Comparison of ENCODE assay signal across 9 mouse cellular contexts in genomic region chr10:82961302-82961701, GRCm38 (mm10). TPM values are rescaled to one million over a fixed set of nuclear protein-coding genes. Genes with fewer than 3 reads are reported as not detected.
DNase-seq lines count a peak whose midpoint lies in the region; ATAC-seq and TF ChIP-seq lines count a peak whose summit lies in the region.
"Had no signal": no experiment of that assay in that cellular context is flagged by ENCODE, and none has a peak within 500 bp of the region (broad histone marks: within the 10 kb centered on the region; RNA-seq: fewer than 3 reads in every experiment).

No protein-coding gene starts in this region.

- WGBS in heart, postnatal 0 days: 49% methylated on average over 7 of the region's 7 CpGs
- 42% methylated on average over 7 of the region's 7 CpGs for WGBS in lung, embryonic 14.5 days

- no peaks in the 10 kb centered on the region for H3K9me3 ChIP-seq in heart, postnatal 0 days (replicated peaks; ENCODE audit: control insufficient read depth, low read length)
- no peaks in the 10 kb centered on the region for H3K9me3 ChIP-seq in lung, embryonic 14.5 days (ENCODE audit: low read depth, low read length)
- H3K9me3 ChIP-seq: neural tube, embryonic 12.5 days had no signal

- DNase-seq in heart, postnatal 0 days (ENCODE audit: low spot score): no peak
- no peak for DNase-seq in heart, postnatal 36 days
- DNase-seq in B cell, adult 2 months: peak; percentile 49 to 51
- DNase-seq in brain, adult 2 months (ENCODE audit: low read depth, low spot score): peak; percentile 17
- DNase-seq in lung, embryonic 14.5 days: peak; percentile 36
- no peak for DNase-seq in right cerebral cortex, postnatal 36 days (ENCODE audit: low spot score in 2 of 2)
- DNase-seq in heart, postnatal 14 days: no peak
- DNase-seq in adrenal gland, postnatal 14 days: no peak

- no peak for ATAC-seq in heart, postnatal 0 days (ENCODE audit: insufficient read depth, low read depth)
- ATAC-seq in lung, embryonic 14.5 days (ENCODE audit: insufficient read depth): 0 out of 2 replicates have a peak, but pooled peaks have one; percentile 35

- TF ChIP-seq EP300 in heart, postnatal 0 days (IDR thresholded peaks at IDR 0.05; ENCODE audit: low read depth): no peak

- H3K4me2 ChIP-seq in heart, postnatal 0 days (ENCODE audit: low read depth, low read length): no peak overlapping the region
- H3K4me2 ChIP-seq in lung, embryonic 14.5 days: no peak overlapping the region
- H3K4me2 ChIP-seq: neural tube, embryonic 12.5 days had no signal

- no peaks in the 10 kb centered on the region for H3K4me1 ChIP-seq in heart, postnatal 0 days (ENCODE audit: control insufficient read depth, insufficient read depth)
- no peaks in the 10 kb centered on the region for H3K4me1 ChIP-seq in lung, embryonic 14.5 days (ENCODE audit: insufficient read depth)
- H3K4me1 ChIP-seq: neural tube, embryonic 12.5 days had no signal

- no peaks in the 10 kb centered on the region for H3K36me3 ChIP-seq in heart, postnatal 0 days (replicated peaks; ENCODE audit: control insufficient read depth, insufficient read depth, low read length)
- no peaks in the 10 kb centered on the region for H3K36me3 ChIP-seq in lung, embryonic 14.5 days (ENCODE audit: insufficient read depth)
- H3K36me3 ChIP-seq: neural tube, embryonic 12.5 days had no signal

- H3K27ac ChIP-seq in heart, postnatal 0 days (ENCODE audit: low read depth): no peak overlapping the region
- H3K27ac ChIP-seq in lung, embryonic 14.5 days (ENCODE audit: low read depth): no peak overlapping the region
- H3K27ac ChIP-seq: neural tube, embryonic 12.5 days had no signal

- H3K4me3 ChIP-seq in heart, postnatal 0 days (ENCODE audit: low read depth, low read length): no peak overlapping the region
- no peak overlapping the region for H3K4me3 ChIP-seq in lung, embryonic 14.5 days (ENCODE audit: low read depth, low read length)
- H3K4me3 ChIP-seq: neural tube, embryonic 12.5 days had no signal

- no peaks in the 10 kb centered on the region for H3K27me3 ChIP-seq in heart, postnatal 0 days (ENCODE audit: control insufficient read depth, insufficient read depth, low read length)
- no peaks in the 10 kb centered on the region for H3K27me3 ChIP-seq in lung, embryonic 14.5 days (ENCODE audit: insufficient read depth, low read length)
- H3K27me3 ChIP-seq: neural tube, embryonic 12.5 days had no signal

- H3K9ac ChIP-seq in heart, postnatal 0 days (replicated peaks; ENCODE audit: low read depth, low read length): no peak overlapping the region
- no peak overlapping the region for H3K9ac ChIP-seq in lung, embryonic 14.5 days
- H3K9ac ChIP-seq: neural tube, embryonic 12.5 days had no signal

- peak; percentile 24 for TF ChIP-seq CTCF in heart, postnatal 0 days (IDR thresholded peaks at IDR 0.05; ENCODE audit: low read depth)
- peak; percentile 35; the same call in 1 of the 2 replicates for TF ChIP-seq CTCF in lung, embryonic 14.5 days (IDR thresholded peaks at IDR 0.05; ENCODE audit: low read depth)

- intact Hi-C loops in heart, postnatal 36 days (cut with DNase I): no loop called here
- intact Hi-C loops in heart, postnatal 14 days (cut with DNase I): no loop called here

RNA-seq across cellular contexts. Expression of gene Chst11, which starts 24.0 kb away (rescaled TPM):
- 6.6 and 8.9 TPM in 2 replicates for total RNA-seq in heart, postnatal 0 days (2014; rRNA removed; ENCODE audit: low replicate concordance)
- polyA plus RNA-seq in heart, postnatal 0 days (2015; fragmentation: Nextera tagmentation; extraction: Ambion mirVana): 0.57 and 0.70 TPM in 2 replicates
- 1 to 10 TPM; 2.8 to 3.2 TPM for total RNA-seq in heart, postnatal 36 days (2021)
- polyA plus RNA-seq in lung, embryonic 14.5 days (2014; fragmentation: Nextera tagmentation; extraction: Ambion mirVana): 2.3 and 2.6 TPM in 2 replicates
- 1 to 10 TPM; 3.4 to 4.1 TPM for total RNA-seq in heart, postnatal 14 days (2021)
- total RNA-seq in adrenal gland, postnatal 14 days (2021): 31.8 and 33.6 TPM in 2 replicates

Comparison
In these comparisons a context has a peak if more than half of its experiments do, and no peak if none do; other contexts are left out.
1. DNase-seq: peak in B cell, adult 2 months (2 of 2), brain, adult 2 months (single experiment) and lung, embryonic 14.5 days (single experiment); none in heart, postnatal 0 days (single experiment), heart, postnatal 36 days (0 of 2), right cerebral cortex, postnatal 36 days (0 of 2), heart, postnatal 14 days (0 of 2) and adrenal gland, postnatal 14 days (single experiment).